Mouse (Mus musculus) stomach, embryonic 14.5 days (tissue): ENCODE results near the gene Btbd35f27. TPM values are rescaled to one million over a fixed set of nuclear protein-coding genes. Genes with fewer than 3 reads are reported as not detected.
"Not testable (repeated sequence)": the region's sequence is repeated elsewhere in the genome, so short reads cannot be mapped to it uniquely, and the experiment has no call there.

Source experiments
- ATAC-seq: fragments of 200-750 bp; cut with Nextera tagmentation; 2 replicates; pipeline ENCODE4 v1.8.0; 2017; ENCODE audit warnings: low read depth, moderate TSS enrichment; ENCODE audit not compliant: insufficient number of reproducible peaks, insufficient read depth, low FRiP score
- H3K27ac ChIP-seq: fragments of 300-500 bp; sonication (generic); 2 replicates; pipeline ENCODE4 v1.5.1; 2014; ENCODE audit warnings: mild to moderate bottlenecking, low read length, moderate library complexity, mixed read lengths
- H3K27me3 ChIP-seq: fragments of 300-500 bp; sonication (generic); 2 replicates; pipeline ENCODE4 v1.6.1; 2014; ENCODE audit warnings: low read length, control low read depth, mixed read lengths; ENCODE audit not compliant: control insufficient read depth, insufficient read depth
- H3K36me3 ChIP-seq: fragments of 300-500 bp; sonication (generic); 2 replicates; pipeline ENCODE4 v1.6.1; 2014; ENCODE audit warnings: mild to moderate bottlenecking, control low read depth, low read length, moderate library complexity, mixed read lengths; ENCODE audit not compliant: control insufficient read depth, insufficient read depth
- H3K4me1 ChIP-seq: fragments of 300-500 bp; sonication (generic); 2 replicates; pipeline ENCODE4 v1.6.1; 2014; ENCODE audit warnings: low read length, control low read depth, mixed read lengths; ENCODE audit not compliant: control insufficient read depth, insufficient read depth
- H3K4me2 ChIP-seq: fragments of 300-500 bp; sonication (generic); replicated peaks from 2 replicates; pipeline ENCODE4 v1.6.1; 2014; ENCODE audit warnings: low read depth, low read length, control low read depth
- H3K4me3 ChIP-seq: fragments of 300-500 bp; sonication (generic); 2 replicates; pipeline ENCODE4 v1.5.1; 2014; ENCODE audit warnings: low read depth, low read length, control low read depth
- H3K9ac ChIP-seq: fragments of 300-500 bp; sonication (generic); replicated peaks from 2 replicates; pipeline ENCODE4 v1.6.1; 2014; ENCODE audit warnings: low read depth, mild to moderate bottlenecking, control low read depth, low read length, moderate library complexity, mixed read lengths
- H3K9me3 ChIP-seq: fragments of 300-500 bp; sonication (generic); 2 replicates; pipeline ENCODE4 v1.6.1; 2016; ENCODE audit warnings: low read depth, low read length, control low read depth; ENCODE audit not compliant: control insufficient read depth
- WGBS: fragments of 180-500 bp; shearing (Covaris S2); extraction: QIAGEN DNeasy Blood & Tissue Kit; methylation state at CpG from one replicate; pipeline ENCODE4 v1.1.7; 2014; 5-methylcytosine and 5-hydroxymethylcytosine counted together
- polyA plus RNA-seq: library from polyadenylated mRNA; unstranded; fragments of >200 nt; fragmentation: Nextera tagmentation; extraction: Ambion mirVana; gene quantifications from 2 replicates; pipeline ENCODE4 v1.2.1, GENCODE M21; 2014

Gene Btbd35f27
- polyA plus RNA-seq: not detected in 2 replicates

- ATAC-seq, H3K9ac ChIP-seq, H3K4me1 ChIP-seq, H3K27me3 ChIP-seq, H3K27ac ChIP-seq, H3K9me3 ChIP-seq, H3K36me3 ChIP-seq, H3K4me3 ChIP-seq, H3K4me2 ChIP-seq: not testable (repeated sequence)
- WGBS: 85% methylated on average over 1 of the region's 3 CpGs
Observed at GRCm38 (mm10) chrX:4951835-4952234, at the start of gene Btbd35f27. Btbd35f27 (plus strand) TSS chrX:4952135.

Other genes starting within 250 kb of the Btbd35f27 start
- gene Btbd35f4, start 151.6 kb upstream of the Btbd35f27 start, polyA plus RNA-seq: not detected in 2 replicates